Mouse (Mus musculus) hindbrain, embryonic 11.5 days (tissue): ENCODE results near the gene Gm266. TPM values are rescaled to one million over a fixed set of nuclear protein-coding genes. Genes with fewer than 3 reads are reported as not detected.
A peak's percentile ranks its signal among the peaks of the same experiment; 100 is the strongest.

Experiments
- ATAC-seq: fragments of 200-750 bp; cut with Nextera tagmentation; 2 replicates; pipeline ENCODE4 v1.8.0; 2017; ENCODE audit warnings: mild to moderate bottlenecking, moderate TSS enrichment, moderate library complexity; ENCODE audit not compliant: low FRiP score
- DNase-seq: peaks from one replicate; pipeline ENCODE4 v3.0.0-alpha.2; 2015; ENCODE audit warnings: low spot score
- H3K27ac ChIP-seq: fragments of 300-500 bp; sonication (generic); 2 replicates; pipeline ENCODE4 v1.5.1; 2014; ENCODE audit warnings: mild to moderate bottlenecking, low read depth, low read length
- H3K27me3 ChIP-seq: fragments of 300-500 bp; sonication (generic); 2 replicates; pipeline ENCODE4 v1.6.1; 2014; ENCODE audit warnings: mild to moderate bottlenecking, low read length, moderate library complexity, mixed read lengths; ENCODE audit not compliant: control insufficient read depth, insufficient read depth
- H3K36me3 ChIP-seq: fragments of 300-500 bp; sonication (generic); 2 replicates; pipeline ENCODE4 v1.6.1; 2014; ENCODE audit warnings: mild to moderate bottlenecking, low read length, moderate library complexity, mixed read lengths; ENCODE audit not compliant: control insufficient read depth, insufficient read depth
- H3K4me1 ChIP-seq: fragments of 300-500 bp; sonication (generic); replicated peaks from 2 replicates; pipeline ENCODE4 v1.6.1; 2014; ENCODE audit warnings: low read length, mixed read lengths; ENCODE audit not compliant: control insufficient read depth, insufficient read depth
- H3K4me2 ChIP-seq: fragments of 300-500 bp; sonication (generic); replicated peaks from 2 replicates; pipeline ENCODE4 v1.6.1; 2014; ENCODE audit warnings: mild to moderate bottlenecking, low read depth, low read length
- H3K4me3 ChIP-seq: fragments of 300-500 bp; sonication (generic); 2 replicates; pipeline ENCODE4 v1.5.1; 2014; ENCODE audit warnings: low read depth, low read length
- H3K9ac ChIP-seq: fragments of 300-500 bp; sonication (generic); 2 replicates; pipeline ENCODE4 v1.6.1; 2014; ENCODE audit warnings: low read depth, low read length
- H3K9me3 ChIP-seq: fragments of 300-500 bp; sonication (generic); 2 replicates; pipeline ENCODE4 v1.6.1; 2016; ENCODE audit warnings: low read length; ENCODE audit not compliant: control insufficient read depth
- WGBS: fragments of 180-500 bp; shearing (Covaris S2); extraction: QIAGEN DNeasy Blood & Tissue Kit; methylation state at CpG from one replicate; pipeline ENCODE4 v1.1.7; 2014; 5-methylcytosine and 5-hydroxymethylcytosine counted together
- polyA plus RNA-seq: library from polyadenylated mRNA; unstranded; fragments of >200 nt; fragmentation: Nextera tagmentation; extraction: Ambion mirVana; gene quantifications from 2 replicates; pipeline ENCODE4 v1.2.1, GENCODE M21; 2014

Gm266 gene
- polyA plus RNA-seq, 1 experiment from 2014 or later, result 10.1 TPM

GRCm38 (mm10) chr12:111494931-111495330, 9.3 kb upstream of the Gm266 start:
- H3K4me3 ChIP-seq, result no peak overlapping the region
- H3K27ac ChIP-seq, result no peak overlapping the region
- H3K36me3 ChIP-seq, result no peaks in the 10 kb centered on the region
- H3K27me3 ChIP-seq, result no peaks in the 10 kb centered on the region
- no peaks in the 10 kb centered on the region for H3K9me3 ChIP-seq
- DNase-seq (no peak), ATAC-seq (no peak)
- H3K4me1 ChIP-seq, result no peaks in the 10 kb centered on the region
- H3K9ac ChIP-seq, result no peak overlapping the region
- no peak overlapping the region for H3K4me2 ChIP-seq
- WGBS, result 65% methylated on average over 4 of the region's 4 CpGs

- Histone ChIP-seq H3K9ac (no peak overlapping the region), H3K36me3 (no peaks in the 10 kb centered on the region), H3K27ac (no peak overlapping the region), H3K4me3 (no peak overlapping the region), H3K9me3 (no peaks in the 10 kb centered on the region), H3K4me1 (peaks cover 6% of the 10 kb centered on the region; the same call in 1 of the 2 replicates), H3K4me2 (no peak overlapping the region), H3K27me3 (peaks cover 33% of the 10 kb centered on the region)
- WGBS, result 64% methylated on average over 11 of the region's 11 CpGs
- DNase-seq (no peak), ATAC-seq (no peak)
Measured at GRCm38 (mm10) chr12:111489261-111489865, 3.7 kb upstream of the Gm266 start.

DNA sequence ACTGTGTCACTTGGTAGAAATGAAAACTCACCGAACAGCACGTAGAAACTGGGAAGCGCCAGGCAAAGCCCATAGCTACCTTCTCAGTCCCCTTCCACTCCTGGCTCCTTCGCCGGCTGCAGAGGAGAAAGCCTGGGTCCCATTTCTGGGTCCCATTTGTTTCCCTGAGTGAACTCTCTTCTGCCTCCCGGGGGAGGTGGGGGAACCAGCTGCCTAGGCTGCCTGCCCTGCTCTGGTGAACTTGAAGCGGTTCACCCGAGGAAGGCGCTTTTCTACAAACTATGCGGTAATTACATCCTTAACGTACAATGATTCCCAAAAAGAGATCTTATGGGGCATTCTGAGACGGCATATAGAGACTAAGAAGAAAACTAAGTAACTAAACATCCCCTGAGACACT, 832 bp upstream of the Gm266 start:
- no peak overlapping the region for H3K27ac ChIP-seq
- peak overlapping the region; percentile 38 for H3K4me3 ChIP-seq
- DNase-seq (no peak), ATAC-seq (no peak)
- peaks cover 6% of the 10 kb centered on the region; the same call in 1 of the 2 replicates for H3K4me1 ChIP-seq
- H3K36me3 ChIP-seq, result no peaks in the 10 kb centered on the region
- 4% methylated on average over 12 of the region's 12 CpGs for WGBS
- H3K4me2 ChIP-seq, result peak overlapping the region; percentile 65
- peaks cover 38% of the 10 kb centered on the region for H3K27me3 ChIP-seq
- no peaks in the 10 kb centered on the region for H3K9me3 ChIP-seq
- no peak overlapping the region; the same call in 1 of the 2 replicates for H3K9ac ChIP-seq

DNA sequence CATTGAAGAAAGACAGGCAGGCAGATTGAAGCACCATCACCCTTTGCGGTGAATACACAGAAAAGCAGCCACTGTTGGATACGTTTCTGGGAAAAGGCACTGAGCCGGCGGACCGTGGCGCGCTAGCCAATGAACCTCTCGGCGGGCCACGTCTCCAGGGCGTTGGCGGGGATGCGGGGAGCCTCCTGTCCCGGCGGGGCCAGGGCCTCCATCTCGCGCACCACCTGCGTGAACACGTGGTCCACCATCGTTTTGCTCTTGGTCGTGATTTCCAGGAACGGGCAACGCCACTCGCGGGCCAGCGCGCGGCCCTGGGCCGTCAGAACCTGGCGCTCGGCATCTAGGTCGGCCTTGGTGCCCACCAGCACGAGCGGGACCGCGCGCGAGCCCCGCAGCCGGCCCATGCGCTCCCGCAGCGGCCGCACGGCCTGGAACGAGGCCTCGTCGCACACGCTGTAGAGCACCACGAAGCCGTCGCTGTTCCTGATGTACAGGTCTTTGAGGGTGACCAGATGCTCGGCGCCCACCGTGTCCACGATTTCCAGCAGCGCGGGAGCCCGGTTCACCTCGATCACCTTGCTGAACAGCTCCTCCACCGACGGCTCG, 474 bp downstream of the Gm266 start:
- H3K36me3 ChIP-seq, result no peaks in the 10 kb centered on the region
- peaks cover 38% of the 10 kb centered on the region for H3K27me3 ChIP-seq
- H3K9me3 ChIP-seq, result no peaks in the 10 kb centered on the region
- H3K4me2 ChIP-seq, result peak overlapping the region; percentile 65
- H3K4me3 ChIP-seq, result peak overlapping the region; percentile 38
- peak overlapping the region; percentile 50 for H3K9ac ChIP-seq
- peak overlapping the region; percentile 17; the same call in 1 of the 2 replicates for H3K27ac ChIP-seq
- DNase-seq (peak; percentile 56), ATAC-seq (0 out of 2 replicates have a peak, but pooled peaks have one; percentile 50)
- peaks cover 6% of the 10 kb centered on the region; the same call in 1 of the 2 replicates for H3K4me1 ChIP-seq
- 2% methylated on average over 63 of the region's 63 CpGs for WGBS

DNA sequence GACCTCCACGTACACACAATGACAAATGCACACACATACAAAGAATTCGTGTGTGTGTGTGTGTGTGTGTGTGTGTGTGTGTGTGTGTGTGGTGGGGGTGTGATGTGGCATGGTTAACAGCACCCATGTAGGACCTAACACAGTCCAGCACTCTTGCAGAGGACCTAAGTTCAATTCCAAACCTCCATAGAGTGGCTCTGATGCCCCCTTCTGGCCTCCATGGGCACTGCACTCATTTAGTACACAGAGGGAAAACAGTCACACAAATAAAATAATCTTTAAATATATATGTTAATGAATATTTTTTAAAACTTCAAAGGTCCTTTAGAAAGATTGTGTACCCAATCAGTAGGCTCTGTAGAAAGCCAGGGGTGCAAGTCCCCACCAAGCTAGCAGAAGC, 5.7 kb downstream of the Gm266 start:
- no peak overlapping the region for H3K4me2 ChIP-seq
- ATAC-seq, result no peak
- no peak overlapping the region for H3K27ac ChIP-seq
- H3K9me3 ChIP-seq, result no peaks in the 10 kb centered on the region
- no peaks in the 10 kb centered on the region for H3K36me3 ChIP-seq
- peaks cover 10% of the 10 kb centered on the region for H3K27me3 ChIP-seq
- WGBS, result 77% methylated on average over 2 of the region's 2 CpGs
- DNase-seq, result peak; percentile 61
- H3K9ac ChIP-seq, result no peak overlapping the region
- no peak overlapping the region for H3K4me3 ChIP-seq
- H3K4me1 ChIP-seq, result no peaks in the 10 kb centered on the region; the same call in 1 of the 2 replicates

DNA sequence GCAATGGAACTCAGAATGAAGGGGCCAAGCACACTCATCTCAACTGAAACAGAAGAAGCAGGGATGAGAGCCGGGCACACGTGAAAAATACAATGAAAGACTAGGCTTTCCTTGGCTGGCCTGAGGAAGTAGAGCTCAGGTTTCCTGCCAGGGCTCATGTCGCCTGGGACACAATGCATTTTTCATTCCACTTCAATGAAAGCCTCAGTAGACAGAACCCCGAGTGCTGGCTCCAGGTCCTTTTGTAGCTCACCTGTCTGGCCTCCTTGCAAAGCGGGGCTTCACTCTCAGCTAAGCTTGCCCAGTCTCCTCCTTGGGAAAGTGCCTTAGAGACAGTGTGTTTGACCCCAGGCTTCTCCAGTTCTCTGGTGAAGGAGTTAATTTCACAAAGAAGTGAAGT, 6.7 kb downstream of the Gm266 start:
- H3K4me2 ChIP-seq, result no peak overlapping the region
- no peaks in the 10 kb centered on the region for H3K9me3 ChIP-seq
- H3K4me1 ChIP-seq, result no peaks in the 10 kb centered on the region
- H3K36me3 ChIP-seq, result no peaks in the 10 kb centered on the region
- 57% methylated on average over 5 of the region's 5 CpGs for WGBS
- H3K9ac ChIP-seq, result no peak overlapping the region
- H3K4me3 ChIP-seq, result no peak overlapping the region
- no peak for ATAC-seq
- no peak overlapping the region for H3K27ac ChIP-seq
- no peak for DNase-seq
- H3K27me3 ChIP-seq, result no peaks in the 10 kb centered on the region; the same call in 1 of the 2 replicates

- H3K27me3 ChIP-seq, result no peaks in the 10 kb centered on the region
- 58% methylated on average over 8 of the region's 8 CpGs for WGBS
- H3K27ac ChIP-seq, result no peak overlapping the region
- no peaks in the 10 kb centered on the region for H3K9me3 ChIP-seq
- H3K4me1 ChIP-seq, result no peaks in the 10 kb centered on the region
- H3K9ac ChIP-seq, result no peak overlapping the region
- H3K4me2 ChIP-seq, result no peak overlapping the region
- DNase-seq (no peak), ATAC-seq (no peak)
- H3K36me3 ChIP-seq, result no peaks in the 10 kb centered on the region
- H3K4me3 ChIP-seq, result no peak overlapping the region
Measured at GRCm38 (mm10) chr12:111474893-111475643, 10.6 kb downstream of the Gm266 start.

DNA sequence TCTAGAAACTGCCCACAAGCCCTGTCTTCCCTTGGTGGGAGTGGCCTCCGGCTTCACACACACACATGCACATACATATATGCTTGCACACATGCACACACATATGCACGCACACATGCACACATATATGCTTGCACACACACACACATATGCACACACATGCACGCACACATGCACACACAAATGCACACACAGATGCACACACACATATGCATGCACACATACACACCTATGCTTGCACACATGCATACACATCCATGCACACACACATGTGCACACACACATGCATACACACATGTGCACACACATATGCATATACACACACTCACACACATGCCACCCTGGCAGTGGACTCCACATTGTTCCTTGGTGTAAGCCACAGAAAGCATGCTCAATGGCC, 11.2 kb downstream of the Gm266 start:
- DNase-seq, result no peak
- ATAC-seq, result no peak
- H3K9ac ChIP-seq, result no peak overlapping the region
- no peaks in the 10 kb centered on the region for H3K9me3 ChIP-seq
- H3K4me3 ChIP-seq, result no peak overlapping the region
- H3K36me3 ChIP-seq, result no peaks in the 10 kb centered on the region
- H3K27ac ChIP-seq, result no peak overlapping the region
- no peaks in the 10 kb centered on the region for H3K4me1 ChIP-seq
- no peaks in the 10 kb centered on the region; the same call in 1 of the 2 replicates for H3K27me3 ChIP-seq
- H3K4me2 ChIP-seq, result no peak overlapping the region
- WGBS, result 93% methylated on average over 3 of the region's 3 CpGs
